Mouse (Mus musculus): ENCODE measurements around the gene Dlg2. TPM values are rescaled to one million over a fixed set of nuclear protein-coding genes. Genes with fewer than 3 reads are reported as not detected.
A peak's percentile ranks its signal among the peaks of the same experiment; 100 is the strongest.

Gene Dlg2
- polyA plus RNA-seq, 1 experiment from 2014 or later, result 28.3 TPM

GRCm38 (mm10) chr7:91495526-91495925 lies 1019.1 kb downstream of the Dlg2 start:
- 57% methylated on average over 5 of the region's 5 CpGs for WGBS
- no peak for ATAC-seq
- H3K4me2 ChIP-seq (ENCODE audit: low read length), result no peak overlapping the region

GRCm38 (mm10) chr7:91511119-91511518 lies 1034.6 kb downstream of the Dlg2 start:
- no peak overlapping the region for H3K4me2 ChIP-seq (ENCODE audit: low read length)
- WGBS, result 61% methylated on average over 1 of the region's 1 CpGs
- no peak overlapping the region for H3K4me3 ChIP-seq (ENCODE audit: low read length)
- H3K9me3 ChIP-seq (ENCODE audit: control insufficient read depth, low read length), result no peaks in the 10 kb centered on the region
- no peaks in the 10 kb centered on the region for H3K27me3 ChIP-seq (replicated peaks; ENCODE audit: control insufficient read depth, insufficient read depth, low read length)
- no peaks in the 10 kb centered on the region for H3K36me3 ChIP-seq (ENCODE audit: control insufficient read depth, insufficient read depth, low read length)
- no peak overlapping the region for H3K27ac ChIP-seq (ENCODE audit: low read depth, low read length)
- ATAC-seq, result no peak
- H3K9ac ChIP-seq (ENCODE audit: low read depth, low read length), result no peak overlapping the region
- no peaks in the 10 kb centered on the region for H3K4me1 ChIP-seq (ENCODE audit: control insufficient read depth, insufficient read depth, low read depth, low read length)

More at GRCm38 (mm10) chr7:91495526-91495925, 1019.1 kb downstream of the Dlg2 start:
- Histone ChIP-seq H3K36me3 (ENCODE audit: control insufficient read depth, insufficient read depth, low read length) (no peaks in the 10 kb centered on the region), H3K4me3 (ENCODE audit: low read length) (no peak overlapping the region), H3K27me3 (replicated peaks; ENCODE audit: control insufficient read depth, insufficient read depth, low read length) (no peaks in the 10 kb centered on the region), H3K27ac (ENCODE audit: low read depth, low read length) (no peak overlapping the region), H3K4me1 (ENCODE audit: control insufficient read depth, insufficient read depth, low read depth, low read length) (no peaks in the 10 kb centered on the region), H3K9ac (ENCODE audit: low read depth, low read length) (no peak overlapping the region), H3K9me3 (ENCODE audit: control insufficient read depth, low read length) (no peaks in the 10 kb centered on the region)

- Histone ChIP-seq H3K27me3 (replicated peaks; ENCODE audit: control insufficient read depth, insufficient read depth, low read length) (no peaks in the 10 kb centered on the region), H3K9ac (ENCODE audit: low read depth, low read length) (no peak overlapping the region), H3K36me3 (ENCODE audit: control insufficient read depth, insufficient read depth, low read length) (no peaks in the 10 kb centered on the region), H3K4me1 (ENCODE audit: control insufficient read depth, insufficient read depth, low read depth, low read length) (no peaks in the 10 kb centered on the region), H3K27ac (ENCODE audit: low read depth, low read length) (no peak overlapping the region), H3K4me3 (ENCODE audit: low read length) (no peak overlapping the region), H3K9me3 (ENCODE audit: control insufficient read depth, low read length) (no peaks in the 10 kb centered on the region), H3K4me2 (ENCODE audit: low read length) (no peak overlapping the region)
- 34% methylated on average over 3 of the region's 3 CpGs for WGBS
- peak; percentile 24; the same call in 1 of the 2 replicates for ATAC-seq
Observed at GRCm38 (mm10) chr7:91514445-91514844, 1038.0 kb downstream of the Dlg2 start.

- Histone ChIP-seq H3K4me2 (ENCODE audit: low read length) (no peak overlapping the region), H3K9ac (ENCODE audit: low read depth, low read length) (no peak overlapping the region), H3K4me1 (ENCODE audit: control insufficient read depth, insufficient read depth, low read depth, low read length) (no peaks in the 10 kb centered on the region), H3K27me3 (replicated peaks; ENCODE audit: control insufficient read depth, insufficient read depth, low read length) (no peaks in the 10 kb centered on the region), H3K9me3 (ENCODE audit: control insufficient read depth, low read length) (no peaks in the 10 kb centered on the region), H3K27ac (ENCODE audit: low read depth, low read length) (no peak overlapping the region), H3K36me3 (ENCODE audit: control insufficient read depth, insufficient read depth, low read length) (no peaks in the 10 kb centered on the region), H3K4me3 (ENCODE audit: low read length) (no peak overlapping the region)
- 63% methylated on average over 3 of the region's 3 CpGs for WGBS
- ATAC-seq, result no peak
Observed at GRCm38 (mm10) chr7:91516225-91516624, 1039.8 kb downstream of the Dlg2 start.

GRCm38 (mm10) chr7:91525859-91526258 lies 1049.4 kb downstream of the Dlg2 start:
- Histone ChIP-seq H3K27me3 (replicated peaks; ENCODE audit: control insufficient read depth, insufficient read depth, low read length) (no peaks in the 10 kb centered on the region; the same call in 1 of the 2 replicates), H3K27ac (ENCODE audit: low read depth, low read length) (no peak overlapping the region), H3K9ac (ENCODE audit: low read depth, low read length) (no peak overlapping the region), H3K36me3 (ENCODE audit: control insufficient read depth, insufficient read depth, low read length) (no peaks in the 10 kb centered on the region), H3K4me1 (ENCODE audit: control insufficient read depth, insufficient read depth, low read depth, low read length) (no peaks in the 10 kb centered on the region), H3K4me3 (ENCODE audit: low read length) (no peak overlapping the region), H3K9me3 (ENCODE audit: control insufficient read depth, low read length) (no peaks in the 10 kb centered on the region), H3K4me2 (ENCODE audit: low read length) (no peak overlapping the region)
- 86% methylated on average over 1 of the region's 1 CpGs for WGBS
- no peak for ATAC-seq

- WGBS, result under 1% methylated on average over 29 of the region's 29 CpGs
- peak overlapping the region; percentile 53 for H3K4me3 ChIP-seq (ENCODE audit: low read length)
- H3K36me3 ChIP-seq (ENCODE audit: control insufficient read depth, insufficient read depth, low read length), result no peaks in the 10 kb centered on the region
Observed at GRCm38 (mm10) chr7:91542597-91543285, 1066.3 kb downstream of the Dlg2 start.

GRCm38 (mm10) chr7:91543286-91543650 lies 1066.8 kb downstream of the Dlg2 start:
- peak overlapping the region; percentile 53 for H3K4me3 ChIP-seq (ENCODE audit: low read length)
- H3K9me3 ChIP-seq (ENCODE audit: control insufficient read depth, low read length), result no peaks in the 10 kb centered on the region
- H3K27me3 ChIP-seq (replicated peaks; ENCODE audit: control insufficient read depth, insufficient read depth, low read length), result no peaks in the 10 kb centered on the region
- H3K36me3 ChIP-seq (ENCODE audit: control insufficient read depth, insufficient read depth, low read length), result no peaks in the 10 kb centered on the region
- peak overlapping the region; percentile 70 for H3K27ac ChIP-seq (ENCODE audit: low read depth, low read length)
- 33% methylated on average over 4 of the region's 4 CpGs for WGBS
- peak overlapping the region; percentile 61 for H3K9ac ChIP-seq (ENCODE audit: low read depth, low read length)
- H3K4me2 ChIP-seq (ENCODE audit: low read length), result peak overlapping the region; percentile 73
- peak; percentile 53 for ATAC-seq
- 0 out of 2 replicates have a peak, but pooled peaks cover 2% of the 10 kb centered on the region for H3K4me1 ChIP-seq (ENCODE audit: control insufficient read depth, insufficient read depth, low read depth, low read length)

More at GRCm38 (mm10) chr7:91542597-91543285, 1066.3 kb downstream of the Dlg2 start:
- Histone ChIP-seq H3K27ac (ENCODE audit: low read depth, low read length) (peak overlapping the region; percentile 70), H3K4me1 (ENCODE audit: control insufficient read depth, insufficient read depth, low read depth, low read length) (0 out of 2 replicates have a peak, but pooled peaks cover 2% of the 10 kb centered on the region), H3K4me2 (ENCODE audit: low read length) (peak overlapping the region; percentile 73), H3K9ac (ENCODE audit: low read depth, low read length) (peak overlapping the region; percentile 61), H3K27me3 (replicated peaks; ENCODE audit: control insufficient read depth, insufficient read depth, low read length) (no peaks in the 10 kb centered on the region), H3K9me3 (ENCODE audit: control insufficient read depth, low read length) (no peaks in the 10 kb centered on the region)
- ATAC-seq, result peak; percentile 90

GRCm38 (mm10) chr7:91544600-91544999 lies 1068.1 kb downstream of the Dlg2 start:
- no peak for ATAC-seq
- Histone ChIP-seq H3K36me3 (ENCODE audit: control insufficient read depth, insufficient read depth, low read length) (no peaks in the 10 kb centered on the region), H3K4me3 (ENCODE audit: low read length) (0 out of 2 replicates have a peak overlapping the region, but pooled peaks have one; percentile 11)

GRCm38 (mm10) chr7:91548796-91549195 lies 1072.3 kb downstream of the Dlg2 start:
- 94% methylated on average over 1 of the region's 1 CpGs for WGBS

More at GRCm38 (mm10) chr7:91544600-91544999, 1068.1 kb downstream of the Dlg2 start:
- H3K4me1 ChIP-seq (ENCODE audit: control insufficient read depth, insufficient read depth, low read depth, low read length), result 0 out of 2 replicates have a peak, but pooled peaks cover 2% of the 10 kb centered on the region
- H3K27ac ChIP-seq (ENCODE audit: low read depth, low read length), result no peak overlapping the region
- H3K9ac ChIP-seq (ENCODE audit: low read depth, low read length), result no peak overlapping the region
- no peaks in the 10 kb centered on the region for H3K9me3 ChIP-seq (ENCODE audit: control insufficient read depth, low read length)
- WGBS, result 75% methylated on average over 3 of the region's 3 CpGs
- H3K27me3 ChIP-seq (replicated peaks; ENCODE audit: control insufficient read depth, insufficient read depth, low read length), result no peaks in the 10 kb centered on the region
- peak overlapping the region; percentile 73 for H3K4me2 ChIP-seq (ENCODE audit: low read length)

More at GRCm38 (mm10) chr7:91548796-91549195, 1072.3 kb downstream of the Dlg2 start:
- no peaks in the 10 kb centered on the region for H3K4me1 ChIP-seq (ENCODE audit: control insufficient read depth, insufficient read depth, low read depth, low read length)
- H3K36me3 ChIP-seq (ENCODE audit: control insufficient read depth, insufficient read depth, low read length), result no peaks in the 10 kb centered on the region
- H3K9ac ChIP-seq (ENCODE audit: low read depth, low read length), result no peak overlapping the region
- ATAC-seq, result no peak
- H3K4me2 ChIP-seq (ENCODE audit: low read length), result no peak overlapping the region
- H3K9me3 ChIP-seq (ENCODE audit: control insufficient read depth, low read length), result no peaks in the 10 kb centered on the region
- no peak overlapping the region for H3K27ac ChIP-seq (ENCODE audit: low read depth, low read length)
- no peaks in the 10 kb centered on the region for H3K27me3 ChIP-seq (replicated peaks; ENCODE audit: control insufficient read depth, insufficient read depth, low read length)
- no peak overlapping the region for H3K4me3 ChIP-seq (ENCODE audit: low read length)
